Mouse (Mus musculus) c-Kit-positive CD71-negative TER-119-negative erythroid progenitor cells, embryonic 14.5 days (primary cell): ENCODE results near the gene Gpt2.

Experiments
- DNase-seq: peaks from one replicate; pipeline ENCODE4 v3.0.0-alpha.2; 2013; ENCODE audit warnings: low read depth

Gene Gpt2

GRCm38 (mm10) chr8:85528959-85529358 lies 36.6 kb downstream of the Gpt2 start:
- DNase-seq: no peak

- no peak for DNase-seq
These were observed 38.3 kb downstream of the Gpt2 start for GRCm38 (mm10) chr8:85530717-85531116.

GRCm38 (mm10) chr8:85531471-85531870 lies 39.1 kb downstream of the Gpt2 start:
- DNase-seq: peak; percentile 10

GRCm38 (mm10) chr8:85532843-85533242 lies 40.5 kb downstream of the Gpt2 start:
- DNase-seq: no peak

- no peak for DNase-seq
These were observed 41.1 kb downstream of the Gpt2 start for GRCm38 (mm10) chr8:85533434-85533833.

GRCm38 (mm10) chr8:85534163-85534562 lies 41.8 kb downstream of the Gpt2 start:
- no peak for DNase-seq

- DNase-seq: no peak
These were observed 44.0 kb downstream of the Gpt2 start for GRCm38 (mm10) chr8:85536332-85536731.

GRCm38 (mm10) chr8:85551934-85552333 lies 59.6 kb downstream of the Gpt2 start:
- DNase-seq: no peak

GRCm38 (mm10) chr8:85554391-85555180 lies 62.2 kb downstream of the Gpt2 start:
- no peak for DNase-seq

GRCm38 (mm10) chr8:85555181-85556145 lies 63.1 kb downstream of the Gpt2 start, which contains the start of gene Dnaja2:
TSS of gene Dnaja2 (minus strand) at chr8:85555344.
- peak; percentile 68 for DNase-seq

GRCm38 (mm10) chr8:85556986-85557600 lies 64.7 kb downstream of the Gpt2 start:
- DNase-seq: no peak

- DNase-seq: no peak
These were observed 65.2 kb downstream of the Gpt2 start for GRCm38 (mm10) chr8:85557601-85557986.

- no peak for DNase-seq
These were observed 66.8 kb downstream of the Gpt2 start for GRCm38 (mm10) chr8:85559201-85559600.

- DNase-seq: no peak
These were observed 67.6 kb downstream of the Gpt2 start for GRCm38 (mm10) chr8:85559966-85560365.

- DNase-seq: no peak
These were observed 71.0 kb downstream of the Gpt2 start for GRCm38 (mm10) chr8:85563336-85563735.

- DNase-seq: no peak
These were observed 72.8 kb downstream of the Gpt2 start for GRCm38 (mm10) chr8:85565186-85565585.

GRCm38 (mm10) chr8:85567801-85568200 lies 75.4 kb downstream of the Gpt2 start:
- no peak for DNase-seq

- no peak for DNase-seq
These were observed 78.1 kb downstream of the Gpt2 start for GRCm38 (mm10) chr8:85570466-85570865.

GRCm38 (mm10) chr8:85573972-85574496 lies 81.7 kb downstream of the Gpt2 start:
- no peak for DNase-seq
